Mouse (Mus musculus) C2C12 (cell line): Measurements from ENCODE around the gene Gcdh.

Experiments
- CTCF ChIP-seq: IDR thresholded peaks from one replicate; pipeline ENCODE4 v1.5.1; 2011; ENCODE audit not compliant: control insufficient read depth, insufficient read depth, insufficient read length
- MAX ChIP-seq: IDR thresholded peaks from one replicate; pipeline ENCODE4 v1.6.1; 2011; ENCODE audit warnings: mild to moderate bottlenecking, control low read depth
- USF1 ChIP-seq: IDR thresholded peaks from one replicate; pipeline ENCODE4 v1.6.1; 2011; ENCODE audit warnings: low read depth, mild to moderate bottlenecking, control low read depth, moderate library complexity

DNA sequence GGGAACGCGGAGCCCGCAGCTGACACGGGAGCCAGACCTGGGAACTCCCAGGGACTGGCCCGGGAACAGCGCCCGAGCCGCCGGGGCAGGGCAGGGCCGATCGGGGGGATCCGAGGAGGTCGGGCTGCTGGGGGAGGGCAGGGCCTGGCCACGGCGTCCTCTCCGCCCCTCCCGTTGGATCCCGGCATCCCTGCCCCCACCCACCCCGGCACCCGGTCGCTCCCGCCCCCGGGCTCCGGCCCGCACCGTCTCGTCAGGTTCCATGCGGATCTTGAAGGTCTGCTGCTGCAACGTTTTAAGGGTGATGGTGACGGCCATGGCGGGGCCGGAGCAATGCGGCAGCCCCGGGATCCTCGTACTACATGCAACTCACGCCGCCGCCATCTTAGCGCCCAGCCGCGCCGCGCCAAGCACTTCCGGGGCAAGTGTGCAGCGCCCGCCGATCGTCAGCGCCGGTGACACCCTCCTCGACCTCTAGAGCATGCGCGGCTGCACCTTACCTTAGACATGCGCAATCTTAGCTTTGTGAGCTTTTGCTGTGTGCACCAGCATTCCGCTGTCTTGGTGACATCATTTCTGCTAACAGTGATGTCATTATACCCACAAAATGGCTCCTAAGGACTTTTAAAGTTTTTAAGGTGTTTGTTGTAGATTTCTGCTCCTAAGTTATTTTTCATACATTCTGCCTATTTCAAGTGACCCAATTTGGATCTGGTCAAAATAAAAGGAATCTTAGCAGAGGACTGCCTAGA lies 53.3 kb downstream of the Gcdh start, which contains the start of gene Rad23a:
- TF ChIP-seq CTCF, result no peak
- peak; percentile 85 for TF ChIP-seq MAX
- TF ChIP-seq USF1, result no peak
